Mouse (Mus musculus) heart, postnatal 4 days (tissue): ENCODE results near the gene Gjb4. TPM values are rescaled to one million over a fixed set of nuclear protein-coding genes. Genes with fewer than 3 reads are reported as not detected.

Experiments used
- DNase-seq: peaks from one replicate; pipeline ENCODE4 v3.0.0; 2021
- total RNA-seq, 2 experiments: library from RNA; stranded (reverse); gene quantifications; 2 replicates each; pipeline ENCODE4 v1.2.3; 2021

Gene Gjb4
- total RNA-seq, 2 experiments from 2014 or later: not detected

DNA sequence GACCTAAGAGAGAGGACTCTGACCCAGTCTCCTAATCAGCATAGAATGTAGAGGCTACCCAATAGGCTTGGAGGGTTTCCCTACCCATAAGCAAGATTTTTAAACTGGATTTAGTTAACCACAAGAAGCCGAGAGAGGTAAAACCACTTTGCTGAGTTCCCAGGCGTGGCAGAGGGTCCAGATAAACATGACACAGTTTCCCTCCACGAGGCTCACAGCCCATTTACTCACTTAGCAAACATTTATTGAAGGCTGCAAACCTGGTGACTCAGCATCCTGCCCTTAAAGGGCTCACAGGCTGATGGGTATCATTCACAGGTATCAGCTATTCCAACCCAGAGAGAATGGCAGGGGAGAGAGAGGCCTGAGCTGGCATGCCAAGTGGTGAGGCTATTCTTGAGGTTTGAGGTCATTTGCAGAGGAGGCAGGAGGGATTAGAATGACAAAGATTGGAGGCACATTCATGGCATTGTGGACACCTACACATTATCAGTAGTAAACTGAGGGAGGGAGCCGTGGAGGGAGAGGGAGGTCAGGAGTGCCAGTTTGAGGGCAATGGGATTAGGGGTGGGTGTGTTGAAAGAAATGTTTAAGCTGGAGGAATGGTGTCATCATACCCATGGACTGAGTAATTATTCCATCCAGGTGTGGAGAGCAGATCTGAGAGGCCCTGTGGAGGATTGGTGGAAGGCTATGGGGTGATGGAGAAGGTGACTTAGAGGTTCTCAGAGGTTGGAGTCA, 4.2 kb downstream of the Gjb4 start:
- no peak for DNase-seq

DNA sequence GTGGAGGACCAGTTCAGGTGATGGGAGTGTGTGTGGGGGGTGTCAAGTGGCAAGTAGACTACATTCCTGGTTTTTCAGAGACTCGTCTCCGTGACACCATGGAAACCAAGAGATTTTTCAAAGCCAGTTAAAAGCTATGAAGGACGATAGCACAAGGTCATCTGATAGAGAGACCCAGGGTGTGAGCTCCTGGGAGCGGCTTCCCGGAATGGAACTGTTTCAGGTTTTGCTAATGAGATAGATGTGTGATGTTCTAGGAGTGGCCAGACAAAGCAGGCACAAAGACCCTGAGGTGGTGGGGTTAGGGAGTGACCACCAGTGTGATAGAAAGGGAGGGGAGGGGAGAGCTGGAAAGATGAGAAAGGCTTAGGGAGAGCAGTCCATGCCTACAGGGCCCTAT, 8.9 kb downstream of the Gjb4 start:
- no peak for DNase-seq

DNA sequence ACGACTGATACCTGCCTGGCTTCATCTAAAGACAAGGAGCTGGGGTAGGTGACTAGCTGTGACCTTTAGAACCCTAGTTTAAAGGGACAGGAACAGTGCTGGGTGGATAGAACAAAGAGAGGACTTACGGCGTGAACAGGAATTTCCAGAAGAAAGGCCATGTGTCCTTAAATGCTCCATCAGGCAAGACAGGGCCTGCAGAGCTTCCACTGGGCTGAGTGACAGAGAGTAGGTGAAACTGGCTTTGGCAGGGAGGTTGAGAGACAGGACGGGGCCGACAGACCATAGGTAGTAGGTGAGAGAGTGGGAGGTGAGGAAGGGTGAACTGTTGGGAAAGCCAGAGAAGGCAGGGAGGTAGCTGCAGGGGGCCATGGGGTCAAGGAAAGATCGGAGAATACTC, 12.5 kb downstream of the Gjb4 start:
- no peak for DNase-seq

DNA sequence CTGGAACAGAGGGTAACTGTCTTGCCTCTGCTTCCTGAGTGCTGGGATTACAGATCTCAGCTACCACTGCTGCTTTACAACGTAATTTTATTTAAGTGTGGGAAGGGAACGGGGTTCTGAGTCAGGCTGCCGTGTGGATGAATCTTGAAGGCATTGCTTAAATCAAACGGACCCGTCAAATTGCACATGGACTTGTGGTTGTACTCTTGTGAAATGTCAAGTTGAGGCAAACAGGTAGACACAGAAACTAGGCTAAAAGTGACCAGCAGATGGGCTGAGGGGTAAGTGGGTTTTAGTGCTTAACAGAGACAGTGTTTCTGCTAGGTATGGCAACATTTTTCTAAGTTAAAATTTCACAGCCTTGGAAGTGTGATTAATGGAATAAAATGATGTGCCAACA, 16.2 kb downstream of the Gjb4 start:
- DNase-seq: no peak

DNA sequence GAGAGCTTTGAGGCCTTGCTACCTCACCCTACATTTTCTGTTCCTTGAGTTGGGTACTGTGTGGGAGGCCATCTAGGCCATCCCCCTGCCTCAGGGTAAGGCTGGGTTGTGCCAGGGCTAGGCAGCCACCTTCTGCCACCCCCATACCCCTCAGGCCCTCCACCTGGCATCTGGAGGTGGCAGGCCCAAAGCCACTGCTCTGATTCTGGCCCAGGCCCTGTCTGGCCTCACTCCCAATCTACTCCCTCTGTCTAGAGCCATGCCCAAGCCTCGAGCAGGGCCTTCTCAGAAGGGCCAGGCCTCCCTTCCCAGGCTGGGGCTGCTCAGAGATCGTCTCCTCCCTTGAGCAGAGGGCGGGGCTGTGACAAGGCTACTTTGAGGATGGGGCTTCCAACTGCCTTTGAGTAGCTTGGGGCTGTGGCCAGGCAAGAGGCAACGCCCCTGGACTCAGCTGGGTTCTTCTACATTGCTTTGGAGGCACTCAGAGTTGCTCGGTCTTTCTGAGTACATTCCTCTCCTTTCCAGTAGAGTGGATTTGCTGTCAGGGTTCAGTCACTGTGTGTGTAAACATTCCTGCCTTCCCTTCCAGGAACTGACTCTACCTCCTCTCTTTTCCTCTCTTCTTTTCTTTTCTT, 18.9 kb downstream of the Gjb4 start:
- DNase-seq: no peak

DNA sequence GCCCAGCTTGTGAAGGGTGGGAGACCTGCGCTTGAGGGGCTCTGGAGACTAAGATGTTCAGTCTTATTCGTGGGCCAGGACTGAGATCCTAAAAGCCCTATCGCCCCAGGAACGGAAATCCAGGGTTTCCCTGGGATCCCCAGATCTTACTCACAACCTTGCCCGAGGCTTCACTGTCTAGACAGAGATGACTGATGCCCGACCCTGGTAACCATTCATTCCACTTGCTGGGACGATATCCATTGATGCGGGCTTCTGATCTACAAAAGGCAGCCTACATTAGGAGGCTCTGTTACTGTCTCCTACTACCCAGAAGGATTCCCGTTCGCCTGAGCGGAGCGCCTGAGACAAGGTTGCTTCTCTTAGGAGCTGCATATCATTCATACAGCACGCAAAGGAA, 22.7 kb downstream of the Gjb4 start:
- no peak for DNase-seq

DNA sequence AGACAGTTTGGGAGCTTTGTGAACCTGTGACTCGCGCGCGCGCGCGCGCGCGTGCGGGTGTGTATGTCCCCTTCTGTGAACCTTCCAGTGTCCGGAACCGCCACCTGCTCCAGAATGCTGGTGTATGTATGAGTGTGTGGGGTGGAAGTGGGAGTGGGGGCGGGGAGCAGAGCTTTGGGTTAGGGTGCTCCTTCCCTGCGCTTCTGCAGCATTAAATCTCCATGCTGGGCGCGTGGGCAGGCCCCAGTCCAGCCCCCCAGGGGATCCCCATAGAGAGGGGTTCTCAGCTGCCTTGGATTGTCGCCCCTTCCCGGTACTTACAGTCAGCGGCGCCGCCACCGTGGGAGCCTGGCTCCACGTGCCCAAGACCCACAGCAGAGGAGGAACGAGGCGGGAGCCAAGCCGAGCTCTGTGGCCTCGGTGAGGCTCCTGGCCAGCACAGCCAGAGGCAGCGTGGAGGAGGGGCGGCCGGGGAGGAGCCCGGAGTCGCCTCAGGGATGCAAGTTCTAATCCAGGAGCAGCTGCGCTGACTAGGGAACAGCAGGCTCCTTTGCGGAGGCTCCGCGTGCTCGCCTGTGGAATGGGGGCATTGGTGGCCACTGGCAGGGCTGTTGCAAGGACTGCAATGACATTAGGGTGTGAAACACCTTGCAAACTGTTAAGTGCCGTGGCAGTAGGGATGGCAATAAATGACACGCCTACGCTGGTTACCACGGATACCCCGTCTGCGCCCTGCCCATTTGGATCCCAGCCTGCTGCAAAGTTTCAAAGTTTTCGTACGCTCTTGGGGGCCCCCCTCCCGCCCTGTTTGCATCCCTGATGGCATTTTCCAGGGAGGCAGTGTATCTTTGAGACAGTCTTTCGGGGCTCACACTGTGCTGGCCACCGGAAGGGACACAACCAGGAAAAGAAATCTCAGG, 23.4 kb downstream of the Gjb4 start, which contains the start of gene Gjb3:
Gene Gjb3, minus strand, starts transcription at position 664 of the 920 bp plus-strand sequence.
- DNase-seq: no peak

GRCm38 (mm10) chr4:127329751-127330150, 24.1 kb downstream of the Gjb4 start:
- no peak for DNase-seq

- DNase-seq: no peak
Observed at GRCm38 (mm10) chr4:127329046-127329445, 24.8 kb downstream of the Gjb4 start.

DNA sequence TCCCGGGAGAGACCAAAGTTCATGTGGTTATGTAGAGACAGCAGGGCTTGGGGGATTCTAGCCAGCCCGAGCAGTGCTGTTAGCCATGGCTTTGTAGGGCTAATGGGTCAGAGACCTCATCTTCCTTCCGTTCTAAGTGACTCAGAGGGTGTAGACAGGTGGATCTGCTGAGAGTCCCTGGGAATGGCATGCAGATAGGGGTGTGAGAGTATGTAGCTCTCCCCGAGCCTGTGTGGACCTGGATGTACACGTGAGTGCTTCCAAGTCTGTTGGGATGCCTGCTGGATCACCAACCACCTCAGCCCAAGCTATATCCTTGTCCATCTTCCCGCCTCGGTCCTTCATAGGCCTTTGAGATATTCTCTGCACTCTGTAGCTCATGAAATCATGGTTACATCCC, 25.5 kb downstream of the Gjb4 start:
- no peak for DNase-seq

- DNase-seq: no peak
Observed at GRCm38 (mm10) chr4:127327749-127328148, 26.1 kb downstream of the Gjb4 start.

DNA sequence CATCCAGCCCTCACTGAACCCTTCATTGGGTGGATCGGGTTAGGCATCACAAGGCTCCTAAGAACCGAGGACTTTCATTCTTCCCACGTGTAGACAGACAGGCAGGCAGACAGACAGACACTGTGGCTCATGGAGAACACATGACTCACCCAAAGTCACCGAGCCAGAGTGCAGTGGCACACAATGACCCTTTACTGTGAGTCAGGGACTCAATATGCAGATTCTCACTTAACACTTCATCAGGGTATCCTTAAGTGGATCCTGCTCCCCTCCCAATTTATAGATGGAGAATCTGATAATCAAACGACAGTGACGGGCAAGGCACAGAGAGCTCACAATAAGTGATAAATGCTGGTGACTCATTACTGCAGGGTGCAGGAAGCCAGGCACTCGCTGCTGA, 26.6 kb downstream of the Gjb4 start:
- no peak for DNase-seq

DNA sequence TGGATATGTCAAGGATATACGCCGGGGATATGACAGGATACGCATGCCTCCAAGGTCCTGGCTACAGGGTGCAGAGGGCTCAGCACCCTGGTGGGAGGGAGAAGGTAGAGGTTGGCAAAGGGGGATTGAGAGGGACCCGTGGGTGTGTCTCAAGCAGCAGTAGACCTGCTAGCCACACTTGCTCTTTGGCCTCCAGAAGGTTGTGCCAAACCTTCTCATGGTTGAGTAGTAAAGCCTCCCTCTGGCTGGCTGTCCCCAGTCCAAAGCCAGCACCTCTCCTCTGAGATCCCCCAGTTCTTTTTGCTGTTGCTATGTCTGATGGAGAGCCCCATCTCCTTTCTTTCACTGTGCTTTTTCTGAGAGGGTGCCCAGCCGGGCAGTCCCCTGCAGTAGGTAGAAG, 28.6 kb downstream of the Gjb4 start:
- DNase-seq: no peak

GRCm38 (mm10) chr4:127324759-127325158, 29.1 kb downstream of the Gjb4 start:
- DNase-seq: peak; percentile 85

GRCm38 (mm10) chr4:127324296-127324695, 29.6 kb downstream of the Gjb4 start:
- no peak for DNase-seq

GRCm38 (mm10) chr4:127323651-127324050, 30.2 kb downstream of the Gjb4 start:
- no peak for DNase-seq

GRCm38 (mm10) chr4:127319613-127320012, 34.3 kb downstream of the Gjb4 start:
- peak; percentile 87 for DNase-seq

DNA sequence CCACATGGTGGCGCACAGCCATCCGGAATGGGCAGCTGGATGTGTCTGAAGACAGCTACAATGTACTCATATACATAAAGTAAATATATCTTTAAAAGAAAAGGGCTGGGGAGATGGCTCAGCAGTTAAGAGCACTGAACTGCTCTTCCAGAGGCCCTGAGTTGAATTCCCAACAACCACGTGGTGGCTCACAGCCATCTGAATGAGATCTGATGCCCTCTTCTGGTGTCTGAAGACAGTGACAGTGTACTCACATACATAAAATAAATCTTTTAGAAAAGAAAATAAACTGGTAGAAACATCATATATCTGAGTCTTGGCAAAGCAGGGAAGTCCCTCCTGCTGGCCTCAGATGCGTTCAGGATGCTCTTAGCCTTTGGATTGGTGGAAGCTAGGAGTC, 36.7 kb downstream of the Gjb4 start:
- DNase-seq: no peak

- DNase-seq: no peak
Observed at GRCm38 (mm10) chr4:127315753-127316152, 38.1 kb downstream of the Gjb4 start.

DNA sequence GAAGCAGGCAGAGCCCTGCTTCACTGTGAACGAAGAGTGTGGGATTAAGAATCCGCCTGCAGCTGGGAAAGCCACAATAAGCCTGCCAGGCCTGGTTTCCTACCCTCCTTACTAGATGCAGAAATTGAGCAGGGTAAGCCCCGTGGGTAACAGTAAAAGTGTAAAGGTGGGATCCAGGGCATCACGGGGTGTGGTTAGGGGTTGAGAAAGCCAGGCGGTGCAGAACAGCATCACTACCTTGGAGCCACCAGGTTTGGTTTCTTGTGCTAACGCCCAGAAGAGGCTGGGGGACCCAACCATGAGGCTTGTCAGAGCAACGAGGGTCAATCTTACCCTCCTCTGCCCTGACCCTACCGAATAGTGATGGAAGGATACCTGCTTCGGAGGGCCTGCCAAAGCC, 39.3 kb downstream of the Gjb4 start:
- no peak for DNase-seq

GRCm38 (mm10) chr4:127313861-127314260, 40.0 kb downstream of the Gjb4 start, which contains the start of gene Gja4:
Gja4 (minus strand) TSS chr4:127314039.
- DNase-seq: peak; percentile 86

DNA sequence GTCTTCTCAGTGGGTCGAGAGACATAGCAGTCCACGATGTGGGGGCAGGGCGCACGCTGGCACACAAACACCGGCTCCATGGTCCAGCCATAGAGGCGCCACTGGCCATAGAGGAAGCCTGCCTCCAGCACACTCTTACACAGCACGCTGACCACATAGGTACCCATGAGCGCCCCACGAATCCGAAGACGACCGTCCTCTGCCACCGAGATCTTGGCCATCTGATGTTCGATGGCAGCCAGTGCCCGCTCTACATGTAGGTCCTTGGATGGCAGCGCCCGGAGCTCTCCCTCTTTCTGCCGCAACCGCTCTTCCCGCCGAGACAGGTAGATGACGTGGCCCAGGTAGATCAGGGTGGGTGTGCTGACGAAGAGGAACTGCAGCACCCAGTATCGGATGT, 41.5 kb downstream of the Gjb4 start:
- DNase-seq: no peak

- DNase-seq: no peak
Observed at GRCm38 (mm10) chr4:127311561-127311960, 42.3 kb downstream of the Gjb4 start.
